Mouse (Mus musculus) spleen, postnatal 36 days (tissue): ENCODE results near the gene Gas7.

ENCODE experiments used
- DNase-seq, 2 experiments: peaks; one replicate each; pipeline ENCODE4 v3.0.0; 2022; ENCODE audit warnings: low spot score in 2 of 2, mixed read lengths in 1 of 2

Gas7 gene

DNA sequence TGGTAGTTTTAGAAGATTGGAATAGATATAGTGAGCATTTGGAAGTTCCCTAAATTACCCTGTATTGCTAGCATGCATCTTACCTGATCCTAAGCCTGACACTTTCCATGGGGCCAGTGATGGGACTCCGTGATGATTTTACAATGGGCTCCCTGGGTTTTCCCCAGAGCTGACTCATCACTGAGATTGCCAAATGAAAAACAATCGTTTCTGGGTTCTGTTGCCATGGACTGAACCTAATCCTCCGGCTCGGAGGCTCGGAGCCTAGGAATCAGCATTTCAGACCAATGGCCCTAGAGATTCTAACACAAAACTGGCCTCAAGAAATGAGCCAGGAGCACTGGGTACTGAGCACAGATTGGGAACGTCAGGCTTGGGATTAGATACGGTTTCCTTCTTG lies 167.1 kb downstream of the Gas7 start:
- no peak for DNase-seq

DNA sequence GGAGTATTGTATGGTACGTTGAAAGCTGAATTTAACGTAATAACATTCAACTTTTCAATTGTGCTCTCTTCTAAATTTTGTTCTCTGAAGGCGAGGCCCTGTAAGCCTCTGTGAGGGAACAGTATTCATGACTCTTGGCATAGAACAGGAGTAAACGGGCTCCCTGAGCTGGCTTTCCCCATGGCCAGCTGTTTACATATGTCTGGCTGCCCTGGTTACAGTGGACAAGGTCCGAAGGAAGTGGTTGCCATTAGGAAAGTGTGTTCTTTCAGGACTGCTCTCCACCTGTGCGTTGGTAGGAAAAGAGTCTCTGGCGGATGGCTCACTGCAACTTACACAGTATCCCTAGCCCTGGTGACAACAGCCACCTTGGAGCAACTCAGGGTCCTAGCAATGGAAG lies 171.9 kb downstream of the Gas7 start:
- no peak for DNase-seq

DNA sequence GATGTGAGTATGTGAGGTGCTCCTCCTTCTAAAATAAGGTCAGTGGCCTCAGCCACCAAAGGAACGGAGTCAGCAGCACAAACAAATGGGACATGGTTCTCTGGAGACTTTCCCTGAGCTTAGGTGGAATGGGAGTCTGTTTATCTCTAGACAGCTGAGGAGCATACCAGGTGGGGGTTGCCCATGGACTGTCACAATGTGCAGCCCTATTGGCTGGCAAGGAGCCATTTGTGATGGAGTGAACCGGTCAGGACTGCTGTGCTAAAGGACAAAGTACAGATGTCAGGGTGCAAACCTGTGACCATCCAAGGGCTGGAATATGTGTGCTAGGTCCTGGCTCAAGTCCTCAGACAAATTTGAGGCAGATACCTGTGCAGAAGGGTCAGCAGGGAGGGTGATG lies 173.3 kb downstream of the Gas7 start:
- DNase-seq = no peak

DNA sequence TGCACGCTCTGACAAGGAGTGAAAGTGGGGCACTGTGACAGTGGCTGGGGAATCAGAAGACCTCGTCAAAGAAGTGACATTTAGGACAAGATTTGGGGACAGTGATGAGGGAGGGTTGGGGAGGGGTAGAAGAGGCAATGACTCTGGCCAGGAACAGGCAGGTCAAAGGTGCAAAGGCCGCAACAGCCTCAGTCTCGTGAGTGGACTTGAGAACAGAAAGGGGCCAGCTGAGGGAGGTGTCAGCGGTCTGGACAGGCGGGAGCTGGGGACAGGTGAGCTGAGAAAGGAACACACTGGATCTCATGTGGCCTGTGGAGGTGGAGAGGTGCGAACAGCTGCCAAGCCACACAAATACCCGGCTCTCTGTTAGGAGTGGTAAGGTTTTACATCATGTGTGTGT lies 177.7 kb downstream of the Gas7 start:
- DNase-seq = no peak

DNA sequence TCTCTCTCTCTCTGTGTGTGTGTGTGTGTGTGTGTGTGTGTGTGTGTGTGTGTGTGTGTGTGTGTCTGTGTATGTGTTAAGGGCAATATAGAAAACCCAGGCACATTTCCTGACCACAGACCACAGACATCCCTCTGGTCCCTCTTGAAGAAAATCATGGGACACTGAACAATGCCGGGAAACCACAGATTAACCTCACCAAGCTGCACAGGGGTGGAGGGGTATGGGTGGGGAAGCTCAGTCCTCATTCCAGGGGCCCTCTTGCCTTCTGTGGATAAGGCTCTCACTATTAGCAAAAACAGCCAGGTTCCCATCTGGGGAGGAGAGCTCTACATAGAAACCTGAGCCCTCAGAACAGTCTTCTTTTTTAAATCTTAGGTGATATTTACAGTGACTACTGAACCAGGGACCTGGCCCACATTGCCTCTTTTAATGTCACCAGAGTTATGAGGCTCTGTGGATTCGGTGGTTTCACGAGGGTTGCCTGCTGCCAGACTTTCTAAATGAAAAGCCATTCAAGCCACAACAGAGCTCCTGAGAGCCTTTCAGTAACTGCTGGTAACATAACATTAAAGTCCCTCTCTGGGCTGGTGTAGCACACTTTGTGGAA lies 178.5 kb downstream of the Gas7 start:
- no peak for DNase-seq

DNA sequence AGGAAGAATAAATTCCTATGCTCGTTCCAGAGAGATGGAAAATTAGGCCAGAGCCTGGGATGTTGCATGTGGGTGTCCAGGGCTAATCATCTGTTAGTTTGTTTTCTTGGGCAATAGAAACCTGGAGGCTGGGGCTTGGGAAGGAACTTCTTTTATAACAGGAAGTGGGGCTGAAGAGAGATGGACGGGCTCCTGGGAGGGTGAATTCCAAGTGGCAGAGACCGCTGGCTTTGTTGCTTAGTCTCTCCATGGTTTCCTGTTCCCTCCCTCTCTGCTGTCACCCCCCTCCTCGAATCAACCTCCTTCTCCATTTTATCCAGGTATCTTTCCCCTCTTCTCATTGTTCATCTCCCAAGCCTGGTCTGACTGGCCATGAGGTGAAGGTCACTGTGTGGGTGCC lies 181.0 kb downstream of the Gas7 start:
- DNase-seq = no peak

DNA sequence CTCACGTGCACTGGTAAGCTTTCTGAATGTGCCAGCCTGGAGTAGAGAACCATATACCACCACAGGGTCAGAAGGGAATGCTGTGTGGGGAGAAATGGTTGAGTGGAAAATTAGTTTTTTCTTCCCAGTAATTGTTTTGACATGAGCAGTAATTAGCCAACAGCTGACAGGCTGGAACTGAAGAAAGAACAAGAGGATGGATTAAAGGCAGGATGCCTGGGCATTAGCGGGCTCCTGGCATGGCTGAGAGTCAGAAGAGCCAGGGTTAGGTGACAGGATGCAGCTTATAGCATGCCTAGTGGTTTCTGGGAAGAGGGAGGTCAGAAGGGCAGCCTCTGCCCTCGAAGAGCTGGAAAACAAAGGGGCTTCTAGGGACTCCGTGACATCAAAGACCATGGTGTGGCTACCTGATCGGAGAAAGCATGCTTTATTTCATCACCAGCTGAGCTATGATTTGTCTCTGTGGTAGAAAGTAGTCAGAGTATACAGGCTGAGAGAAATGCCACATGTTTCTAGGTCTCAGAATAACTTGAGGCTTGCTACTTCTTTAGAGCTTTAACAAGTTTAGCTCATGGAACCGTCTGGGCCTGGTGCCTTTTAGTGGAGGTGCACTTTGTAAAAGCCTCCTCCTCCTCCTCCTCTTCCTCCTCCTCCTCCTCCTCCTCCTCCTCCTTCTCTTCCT lies 181.8 kb downstream of the Gas7 start:
- no peak for DNase-seq

DNA sequence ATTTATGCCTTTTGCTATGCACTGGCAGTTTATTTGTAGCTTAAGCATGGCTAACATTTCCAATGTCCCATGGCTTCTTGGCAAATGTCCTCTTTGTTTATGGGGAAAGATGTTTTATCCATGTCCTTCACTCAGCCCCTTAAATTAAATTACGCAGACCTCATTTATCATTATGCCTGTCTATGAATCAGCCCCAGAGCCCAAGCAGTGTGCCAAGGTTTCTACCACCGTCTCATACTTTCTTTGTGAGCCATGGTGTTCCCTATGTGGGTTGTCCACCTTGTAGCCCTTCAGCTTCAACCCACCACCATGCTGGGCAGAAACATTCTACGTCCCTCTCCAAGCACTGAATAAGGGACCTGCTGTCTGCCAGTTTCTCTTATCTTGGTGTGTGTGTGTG lies 183.2 kb downstream of the Gas7 start:
- DNase-seq = no peak

DNA sequence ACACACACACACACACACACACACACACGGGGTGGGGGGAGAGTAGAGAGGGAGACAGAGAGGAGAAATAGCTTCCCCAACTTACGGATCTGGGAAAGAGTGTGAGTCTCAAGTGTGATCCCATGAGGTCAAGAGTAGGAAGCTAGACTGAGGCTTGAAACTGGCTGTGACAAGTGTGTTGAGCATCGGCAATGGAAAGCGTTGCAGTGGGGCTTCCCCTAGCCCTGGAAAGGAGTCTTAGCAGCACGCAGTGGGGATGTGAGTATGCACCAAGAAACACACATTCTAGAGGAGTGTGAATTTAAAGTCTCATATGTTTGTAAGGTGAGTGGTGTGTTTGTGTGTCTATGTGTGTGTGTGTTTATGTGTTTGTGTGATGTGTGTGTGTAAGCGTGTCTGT lies 185.1 kb downstream of the Gas7 start:
- no peak for DNase-seq

DNA sequence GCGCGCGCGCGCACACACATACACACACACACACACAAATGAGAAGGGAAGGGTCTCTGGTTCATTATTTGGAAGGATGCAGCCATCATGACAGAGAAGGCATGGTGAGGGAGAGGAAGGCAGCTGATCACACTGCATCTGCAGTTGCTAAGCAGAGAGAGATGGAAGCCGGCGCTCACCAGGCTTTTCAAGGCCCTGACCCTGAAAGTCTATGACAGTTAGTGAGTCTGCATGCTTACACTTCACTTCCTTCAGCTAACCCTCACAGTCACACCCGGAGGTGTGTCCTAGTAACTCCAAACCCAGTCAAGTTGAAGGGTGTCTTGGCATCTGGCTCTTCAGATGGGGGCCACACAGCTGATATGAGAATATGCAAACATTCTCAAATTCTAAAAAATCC lies 187.2 kb downstream of the Gas7 start:
- DNase-seq = no peak

DNA sequence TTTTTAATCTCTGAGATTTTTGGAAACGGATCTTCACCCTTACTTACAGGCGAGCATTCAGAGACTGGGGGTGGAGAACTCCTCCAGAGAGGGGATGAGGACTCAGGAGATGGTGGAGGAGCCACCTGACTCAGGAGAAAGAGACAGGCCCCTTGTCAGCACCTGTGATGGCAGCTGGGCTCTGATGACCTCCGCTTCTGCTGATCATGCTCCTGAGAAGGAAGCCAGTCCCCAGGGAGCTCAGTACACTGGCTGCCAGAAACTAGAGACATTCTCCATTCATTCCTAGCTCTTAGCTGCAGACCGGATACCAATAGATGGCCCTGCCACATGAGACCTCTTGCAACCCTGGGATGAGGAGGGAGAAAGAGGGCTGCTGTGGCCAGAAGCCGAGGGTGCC lies 187.6 kb downstream of the Gas7 start:
- DNase-seq = no peak

DNA sequence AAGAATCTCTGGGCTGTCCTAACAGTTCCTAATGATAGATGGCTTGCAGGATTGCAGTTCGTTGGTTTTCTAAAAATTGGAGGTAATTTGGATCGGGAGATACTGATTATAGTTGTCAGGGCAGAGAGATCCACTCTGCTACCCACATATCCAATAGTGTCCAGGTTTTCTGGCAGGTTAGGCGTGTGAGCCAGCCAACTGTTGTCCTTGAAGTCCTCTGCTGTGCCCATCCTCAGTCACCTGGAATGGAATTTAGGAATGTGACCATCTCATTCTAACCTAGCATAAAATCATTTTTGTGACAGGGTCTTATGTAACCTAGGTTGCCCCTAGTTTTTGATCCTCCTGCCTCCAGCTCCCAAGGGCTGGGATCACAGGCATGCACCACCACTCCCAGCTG lies 188.2 kb downstream of the Gas7 start:
- no peak for DNase-seq

DNA sequence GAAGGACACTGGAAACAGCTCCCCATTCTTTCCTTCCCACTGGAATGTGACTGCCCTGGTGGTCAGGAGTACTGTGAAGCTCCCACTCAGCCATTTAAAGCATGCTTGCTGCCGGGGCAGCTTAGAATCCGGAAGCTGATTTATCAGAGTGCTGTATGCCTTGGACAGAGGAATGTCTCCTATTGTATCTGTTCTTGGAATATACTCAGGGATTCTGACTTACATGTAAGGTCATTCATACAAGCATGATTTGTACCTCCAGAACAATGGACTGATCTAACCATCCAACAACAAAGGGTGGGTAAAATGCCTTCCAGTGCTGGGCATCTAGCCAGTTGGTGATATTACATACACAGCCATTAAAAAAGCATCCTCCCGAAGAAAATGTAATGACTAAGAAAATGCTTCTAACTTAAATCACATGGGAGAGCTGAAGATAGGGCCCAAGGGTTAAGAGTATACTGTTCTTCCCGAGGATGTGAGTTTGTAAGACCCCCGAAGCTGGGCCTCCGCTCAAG lies 189.5 kb downstream of the Gas7 start:
- no peak for DNase-seq

DNA sequence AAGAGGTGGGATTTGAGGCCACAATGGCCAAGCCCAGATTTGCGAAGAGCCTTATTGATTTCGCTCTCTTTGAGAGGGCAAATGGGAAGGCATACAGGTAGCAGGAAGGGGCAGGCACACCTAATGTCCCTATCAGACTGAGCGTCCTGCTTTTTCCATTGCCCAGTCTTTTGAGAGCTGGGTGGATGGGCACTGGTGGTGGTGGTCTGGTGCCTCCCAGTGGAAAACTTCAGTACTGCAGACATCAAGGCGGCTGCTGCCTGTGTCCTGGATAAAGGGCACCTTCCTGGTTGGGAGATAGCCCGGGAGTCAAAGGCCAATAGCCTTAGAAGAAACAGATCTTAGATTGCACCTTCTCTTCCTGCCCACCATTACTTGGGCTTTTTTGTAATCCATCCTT lies 192.5 kb downstream of the Gas7 start:
- DNase-seq = peak; percentile 19 to 29

DNA sequence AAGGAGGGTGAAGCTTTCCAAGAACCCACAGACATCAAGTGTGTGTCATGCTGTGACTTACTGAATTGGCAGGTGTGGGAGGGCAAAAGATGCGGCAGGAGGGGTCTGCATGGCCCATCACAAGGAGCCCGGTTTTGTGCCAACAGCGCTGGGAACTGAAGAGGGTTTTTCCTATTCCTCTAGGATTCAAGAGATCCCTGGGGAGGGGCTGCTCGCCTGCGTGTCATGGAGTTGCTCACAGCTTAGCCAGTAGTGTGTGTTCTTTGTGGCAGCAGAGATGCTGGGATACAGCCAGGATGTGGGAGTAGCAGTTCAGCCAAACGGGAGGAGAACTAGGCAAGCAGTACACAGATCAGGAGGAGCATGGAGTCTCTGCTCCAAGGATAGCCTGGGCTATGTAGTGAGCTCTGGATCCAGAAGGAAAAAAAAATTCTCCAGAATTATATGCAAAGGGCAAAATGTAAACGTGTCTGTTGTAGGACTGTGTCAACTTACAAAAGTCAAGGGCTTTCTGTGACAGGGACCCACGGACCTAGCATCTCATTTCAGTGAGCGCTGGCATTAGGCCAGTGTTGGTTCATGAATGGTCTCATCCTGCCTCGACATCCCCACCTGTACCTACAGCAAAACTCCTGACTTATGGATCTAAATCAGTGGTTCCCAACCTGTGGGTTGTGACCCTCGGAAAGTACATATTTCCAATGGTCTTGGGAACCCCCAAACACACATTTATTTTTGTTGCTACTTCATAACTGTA lies 193.6 kb downstream of the Gas7 start:
- no peak for DNase-seq

DNA sequence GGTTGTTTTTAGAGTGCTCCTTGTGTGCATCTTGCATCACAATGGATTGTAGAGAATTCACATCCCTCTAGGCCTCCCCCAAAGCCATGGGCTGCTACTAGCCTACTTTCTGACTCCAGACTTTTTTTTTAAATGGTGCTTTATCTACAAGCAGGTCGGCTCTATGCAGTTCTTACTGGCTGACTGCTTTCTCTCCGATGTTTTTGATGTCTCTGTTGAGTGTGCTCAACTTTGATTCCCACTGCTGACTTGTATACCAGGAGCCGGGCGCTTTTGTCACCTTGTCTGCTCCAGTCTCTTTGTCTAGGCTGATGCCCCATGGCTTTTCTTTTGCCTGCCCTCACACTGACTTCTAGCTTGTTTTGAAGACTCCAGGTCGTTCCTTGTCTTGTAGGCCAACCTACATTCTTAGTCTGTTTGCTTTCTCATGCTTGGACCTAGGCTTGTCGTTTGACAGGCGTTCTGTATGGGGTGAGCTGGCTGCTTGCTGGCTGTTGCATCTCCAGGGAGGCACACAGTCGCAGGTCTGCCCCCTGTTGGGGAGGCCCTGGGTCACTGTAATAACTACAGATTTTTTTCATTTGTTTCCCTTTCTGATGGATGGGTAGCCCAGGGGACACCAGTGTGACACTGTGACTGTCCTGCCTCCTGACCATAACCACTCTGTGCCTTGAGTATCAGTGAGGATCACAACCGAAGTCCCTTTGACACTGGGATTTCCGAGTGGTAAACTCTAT lies 194.9 kb downstream of the Gas7 start:
- DNase-seq = no peak

DNA sequence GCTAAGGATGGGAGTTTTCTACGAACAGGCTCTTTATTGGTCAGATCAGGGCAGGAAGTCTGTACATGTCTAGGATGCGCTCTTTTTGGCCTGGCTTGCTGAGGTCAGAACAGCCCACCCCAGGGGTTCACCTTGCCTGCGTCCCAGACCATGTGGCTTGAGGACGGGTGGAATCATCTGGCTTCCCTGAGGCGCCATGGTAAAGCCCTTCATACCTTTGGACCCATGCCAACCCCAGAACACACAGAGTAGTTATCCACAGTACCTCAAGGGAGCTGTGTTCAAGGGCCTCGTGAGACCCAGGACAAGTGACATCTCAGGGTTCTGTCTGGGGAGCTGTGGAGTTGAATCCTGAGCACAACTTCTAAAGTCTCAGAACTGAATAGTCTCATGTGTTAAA lies 196.5 kb downstream of the Gas7 start:
- DNase-seq = no peak

DNA sequence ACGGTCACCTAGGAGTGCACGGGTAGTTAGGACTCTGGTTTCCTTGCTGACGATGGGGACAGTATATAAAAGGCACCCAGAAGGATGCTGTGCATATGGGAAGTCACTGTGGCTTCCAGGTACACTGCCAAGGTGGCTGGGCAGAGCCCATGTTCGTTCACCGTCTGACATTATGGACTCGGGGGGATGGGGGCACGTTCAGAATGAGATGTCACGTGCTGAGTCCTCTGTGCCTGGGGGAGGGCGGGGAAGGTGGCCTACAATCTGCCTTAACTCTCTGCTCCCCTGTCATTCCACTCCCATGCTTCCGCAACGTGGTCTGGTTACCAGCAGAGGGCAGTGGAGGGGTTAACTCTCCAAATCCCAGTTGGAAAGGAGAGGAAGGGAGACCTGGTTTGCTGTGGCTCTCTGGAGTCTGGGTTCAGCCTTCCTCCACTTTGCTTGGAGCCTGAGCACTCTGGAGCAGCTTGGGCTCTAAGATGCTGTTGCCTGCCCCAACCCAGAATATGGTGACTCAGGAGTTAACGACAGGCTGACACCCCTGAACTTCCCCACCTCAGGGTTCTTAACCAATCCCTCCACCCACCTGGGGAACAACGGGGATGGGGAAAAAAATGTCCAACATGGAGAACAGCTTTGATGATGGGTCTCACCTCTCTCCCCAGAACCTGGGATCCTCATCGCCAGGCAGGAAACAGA lies 197.1 kb downstream of the Gas7 start:
- DNase-seq = no peak

DNA sequence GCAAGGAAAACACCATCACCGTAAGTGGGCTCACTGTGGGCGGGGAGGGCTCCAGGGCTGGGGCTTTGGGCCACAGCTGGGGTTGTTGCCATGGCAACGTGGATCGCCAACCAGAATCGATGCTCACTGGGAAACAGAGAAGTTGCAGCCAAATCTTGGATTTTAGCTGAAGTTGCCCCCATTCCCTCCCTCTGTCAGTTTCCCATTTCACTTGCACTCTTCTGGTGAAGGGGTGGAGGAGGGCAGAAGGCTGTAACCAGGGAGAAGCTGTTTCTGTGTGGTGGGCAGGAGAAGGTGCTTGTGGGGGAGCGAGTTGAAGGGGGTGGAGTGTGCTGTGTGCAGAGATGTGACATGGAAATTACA lies 197.6 kb downstream of the Gas7 start:
- DNase-seq = no peak

DNA sequence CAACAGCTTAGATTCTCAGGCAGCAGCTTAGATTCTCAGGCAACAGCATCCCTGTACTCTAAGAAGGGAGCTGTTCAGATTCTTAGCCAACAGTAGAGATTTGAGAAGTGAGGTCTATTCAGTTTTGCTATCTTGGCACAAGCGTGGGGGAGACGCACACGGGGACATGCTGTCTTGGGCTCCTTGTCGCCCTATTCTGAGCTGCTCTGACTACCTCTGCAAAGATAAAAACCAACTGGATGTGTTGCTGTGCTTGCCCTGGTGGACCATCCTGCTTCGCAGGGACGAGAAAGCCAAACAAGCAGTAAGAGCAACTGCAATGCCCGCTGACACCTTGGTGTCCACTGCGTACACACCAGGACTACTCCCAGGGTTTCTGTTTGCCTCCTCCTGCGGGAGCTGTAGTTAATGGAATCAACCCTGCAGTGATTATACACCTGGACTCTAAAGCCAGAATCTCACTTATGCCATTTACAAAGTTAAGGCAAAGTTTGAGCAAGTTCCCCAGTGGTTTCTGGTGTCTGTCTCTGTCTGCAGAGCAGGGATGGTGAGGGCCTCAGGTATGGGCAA lies 198.4 kb downstream of the Gas7 start:
- DNase-seq = no peak

DNA sequence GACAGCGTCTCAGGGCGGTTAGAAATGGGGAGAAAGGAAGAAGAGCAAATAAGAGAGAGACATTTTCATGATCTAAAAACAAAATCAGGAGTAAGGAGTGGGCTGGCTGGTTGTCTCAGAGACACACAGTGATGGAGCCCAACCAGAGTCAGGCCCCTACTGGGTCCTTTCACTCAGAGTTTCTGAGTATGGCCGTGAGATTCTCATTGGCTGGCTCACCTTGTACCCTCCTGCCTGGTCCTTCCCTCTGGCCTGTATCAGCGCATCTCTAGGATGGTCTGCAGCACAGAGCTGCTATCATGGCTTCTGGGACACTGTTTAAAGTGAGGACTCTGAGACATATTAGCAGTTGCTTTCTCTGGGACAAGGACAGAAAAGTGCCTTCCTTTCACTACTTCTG lies 199.3 kb downstream of the Gas7 start:
- DNase-seq = no peak
